Mouse (Mus musculus) lung, embryonic 15.5 days (tissue): ENCODE results near the gene Snap25. TPM values are rescaled to one million over a fixed set of nuclear protein-coding genes. Genes with fewer than 3 reads are reported as not detected.

Experiments used
- ATAC-seq: fragments of 200-750 bp; cut with Nextera tagmentation; 2 replicates; pipeline ENCODE4 v1.8.0; 2017; ENCODE audit warnings: moderate number of reproducible peaks, borderline replicate concordance; ENCODE audit not compliant: low FRiP score, low TSS enrichment; ENCODE audit errors: extremely low read depth
- H3K27ac ChIP-seq: fragments of 300-500 bp; sonication (generic); 2 replicates; pipeline ENCODE4 v1.5.1; 2015; ENCODE audit warnings: moderate library complexity, mild to moderate bottlenecking, inconsistent platforms
- H3K27me3 ChIP-seq: fragments of 300-500 bp; sonication (generic); 2 replicates; pipeline ENCODE4 v1.6.1; 2015; ENCODE audit warnings: inconsistent platforms
- H3K36me3 ChIP-seq: fragments of 300-500 bp; sonication (generic); 2 replicates; pipeline ENCODE4 v1.6.1; 2015; ENCODE audit warnings: inconsistent platforms
- H3K4me1 ChIP-seq: fragments of 300-500 bp; sonication (generic); 2 replicates; pipeline ENCODE4 v1.6.1; 2015; ENCODE audit warnings: inconsistent platforms
- H3K4me2 ChIP-seq: fragments of 300-500 bp; sonication (generic); 2 replicates; pipeline ENCODE4 v1.6.1; 2015; ENCODE audit warnings: inconsistent platforms, mild to moderate bottlenecking, moderate library complexity
- H3K4me3 ChIP-seq: fragments of 300-500 bp; sonication (generic); 2 replicates; pipeline ENCODE4 v1.5.1; 2015; ENCODE audit warnings: mild to moderate bottlenecking, inconsistent platforms
- H3K9ac ChIP-seq: fragments of 300-500 bp; sonication (generic); 2 replicates; pipeline ENCODE4 v1.6.1; 2015; ENCODE audit warnings: inconsistent platforms
- H3K9me3 ChIP-seq: fragments of 300-500 bp; sonication (generic); 2 replicates; pipeline ENCODE4 v1.6.1; 2016; ENCODE audit warnings: inconsistent platforms
- WGBS: fragments of 180-500 bp; shearing (Covaris S2); methylation state at CpG from one replicate; pipeline ENCODE4 v1.1.7; 2015; 5-methylcytosine and 5-hydroxymethylcytosine counted together
- polyA plus RNA-seq: library from polyadenylated mRNA; unstranded; fragments of >200 nt; fragmentation: Nextera tagmentation; extraction: Ambion mirVana; gene quantifications from 2 replicates; pipeline ENCODE4 v1.2.1, GENCODE M21; 2015

The Snap25 gene
- polyA plus RNA-seq, 1 experiment from 2014 or later = 1.6 TPM

DNA sequence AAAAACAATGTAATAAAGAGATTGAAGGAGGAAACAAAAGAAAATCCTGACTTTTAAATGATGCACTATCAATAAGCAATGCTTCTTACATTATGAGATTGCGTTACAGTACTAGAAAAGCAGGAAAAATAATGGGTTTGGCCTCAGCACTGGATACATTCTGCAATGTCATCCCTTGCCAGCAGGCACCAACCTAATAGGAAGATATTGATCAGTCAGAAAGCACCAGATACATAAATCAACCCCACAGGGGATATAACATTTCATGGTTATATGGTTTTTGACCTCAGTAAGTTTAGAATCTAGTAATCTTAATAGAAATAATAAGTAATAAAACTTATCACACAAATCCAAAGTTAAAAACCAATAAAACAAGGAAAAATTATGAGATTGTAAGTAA lies 3.1 kb downstream of the Snap25 start:
- no peak overlapping the region for H3K4me3 ChIP-seq
- peaks cover 8% of the 10 kb centered on the region for H3K4me1 ChIP-seq
- H3K4me2 ChIP-seq = no peak overlapping the region
- H3K36me3 ChIP-seq = no peaks in the 10 kb centered on the region
- H3K9me3 ChIP-seq = no peaks in the 10 kb centered on the region
- peaks cover 22% of the 10 kb centered on the region for H3K27me3 ChIP-seq
- WGBS = 82% methylated on average over 1 of the region's 1 CpGs
- H3K9ac ChIP-seq = no peak overlapping the region
- H3K27ac ChIP-seq = no peak overlapping the region
- ATAC-seq = no peak

DNA sequence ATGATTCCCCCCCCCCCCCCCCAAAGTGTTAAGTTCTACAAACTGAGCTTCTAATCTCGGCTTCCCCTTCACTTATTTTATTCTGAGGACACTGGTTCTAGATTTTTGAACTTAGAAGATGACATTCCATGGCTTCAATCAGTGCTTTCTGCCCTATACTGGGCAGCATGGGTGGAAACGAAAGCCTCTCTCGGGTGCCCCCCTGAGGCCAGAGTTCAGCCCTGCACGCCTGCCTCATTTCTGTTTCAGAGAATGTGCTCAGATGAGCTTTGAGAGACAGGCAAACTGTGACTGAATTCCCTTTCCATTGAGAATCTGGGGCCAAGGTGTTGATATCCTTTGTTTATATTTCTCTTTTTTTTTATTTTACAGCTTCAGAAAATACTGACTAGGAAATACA lies 7.0 kb downstream of the Snap25 start:
- no peaks in the 10 kb centered on the region for H3K27me3 ChIP-seq
- WGBS = 20% methylated on average over 4 of the region's 4 CpGs
- no peaks in the 10 kb centered on the region for H3K36me3 ChIP-seq
- no peaks in the 10 kb centered on the region for H3K4me1 ChIP-seq
- H3K27ac ChIP-seq = no peak overlapping the region
- ATAC-seq = no peak
- H3K9ac ChIP-seq = no peak overlapping the region
- no peak overlapping the region for H3K4me3 ChIP-seq
- no peaks in the 10 kb centered on the region for H3K9me3 ChIP-seq
- H3K4me2 ChIP-seq = no peak overlapping the region

DNA sequence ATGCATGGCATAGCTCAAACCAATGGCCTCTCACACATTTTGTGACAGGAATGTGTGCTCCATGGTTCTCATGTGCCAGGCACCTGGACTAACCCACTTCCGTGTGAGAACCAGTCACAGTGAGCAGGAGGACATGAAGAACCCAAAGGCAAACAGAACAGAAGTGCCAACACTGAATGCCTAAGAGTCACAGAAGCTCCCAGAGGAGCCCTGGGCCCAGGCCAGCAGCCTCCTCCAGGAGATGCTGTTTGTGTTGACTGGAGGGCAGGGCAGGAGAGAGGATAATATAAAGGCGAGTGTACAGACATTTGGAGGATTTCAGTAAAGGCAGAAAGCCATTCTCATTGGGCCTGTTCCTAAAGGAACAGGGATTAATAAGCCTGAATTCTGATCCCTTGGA lies 25.0 kb downstream of the Snap25 start:
- 69% methylated on average over 2 of the region's 2 CpGs for WGBS
- H3K27me3 ChIP-seq = no peaks in the 10 kb centered on the region
- no peak overlapping the region for H3K4me2 ChIP-seq
- H3K36me3 ChIP-seq = no peaks in the 10 kb centered on the region
- H3K9me3 ChIP-seq = no peaks in the 10 kb centered on the region
- H3K27ac ChIP-seq = no peak overlapping the region
- no peak for ATAC-seq
- no peak overlapping the region for H3K9ac ChIP-seq
- no peak overlapping the region for H3K4me3 ChIP-seq
- no peaks in the 10 kb centered on the region for H3K4me1 ChIP-seq

DNA sequence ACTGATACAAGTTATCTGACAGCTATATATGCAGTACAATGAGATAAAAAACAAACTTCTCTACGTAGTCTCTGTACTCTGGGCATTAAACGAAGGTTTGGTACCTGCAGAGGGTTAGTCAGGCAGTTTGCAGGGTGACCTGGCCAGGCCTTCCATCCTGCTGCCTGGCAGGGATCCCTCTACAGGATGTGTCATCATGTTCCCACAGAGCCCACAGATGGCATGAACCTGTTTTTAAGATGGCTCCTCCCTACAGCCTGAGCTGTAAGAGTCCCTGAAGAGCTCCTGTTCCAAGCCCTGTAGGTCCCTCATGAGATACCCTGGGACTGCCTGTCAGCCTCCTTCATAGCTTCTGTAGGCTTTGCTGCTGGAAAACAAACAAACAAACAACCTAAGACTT lies 29.0 kb downstream of the Snap25 start:
- Histone ChIP-seq H3K4me2 (no peak overlapping the region), H3K4me3 (no peak overlapping the region), H3K4me1 (no peaks in the 10 kb centered on the region), H3K9me3 (no peaks in the 10 kb centered on the region), H3K27me3 (no peaks in the 10 kb centered on the region), H3K36me3 (no peaks in the 10 kb centered on the region), H3K9ac (no peak overlapping the region), H3K27ac (no peak overlapping the region)
- ATAC-seq = no peak; the same call in 1 of the 2 replicates
- WGBS = 67% methylated on average over 2 of the region's 2 CpGs

DNA sequence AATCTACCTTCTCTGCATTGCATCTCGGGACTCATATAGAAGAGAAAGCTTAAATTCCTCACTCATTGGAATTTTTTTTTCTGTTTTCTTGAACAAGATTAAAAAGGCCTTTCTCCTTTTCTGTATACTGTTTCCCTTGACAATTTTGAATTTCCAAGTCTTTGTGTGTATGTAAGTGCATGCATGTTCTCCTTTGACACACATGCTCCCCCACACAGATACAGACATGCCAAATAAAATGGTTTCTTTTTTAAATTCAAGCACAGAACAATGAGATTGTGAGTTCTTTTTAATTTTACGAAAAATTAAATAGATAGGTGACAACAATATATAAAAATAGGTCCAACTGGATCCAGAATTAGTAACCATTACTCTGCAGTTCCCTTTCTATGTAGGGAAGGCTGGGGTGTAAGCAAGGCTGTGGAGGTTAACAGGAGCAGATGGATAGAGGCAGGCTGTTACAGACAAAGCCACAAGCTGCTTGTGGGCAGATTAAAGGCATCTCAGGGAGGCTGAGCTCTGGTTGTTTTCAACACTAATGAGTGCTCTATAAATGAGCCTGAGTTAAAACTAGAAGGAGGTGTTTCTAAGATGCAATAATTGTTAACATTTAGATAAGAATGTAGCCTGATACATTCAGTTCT lies 31.6 kb downstream of the Snap25 start:
- H3K9ac ChIP-seq = no peak overlapping the region

DNA sequence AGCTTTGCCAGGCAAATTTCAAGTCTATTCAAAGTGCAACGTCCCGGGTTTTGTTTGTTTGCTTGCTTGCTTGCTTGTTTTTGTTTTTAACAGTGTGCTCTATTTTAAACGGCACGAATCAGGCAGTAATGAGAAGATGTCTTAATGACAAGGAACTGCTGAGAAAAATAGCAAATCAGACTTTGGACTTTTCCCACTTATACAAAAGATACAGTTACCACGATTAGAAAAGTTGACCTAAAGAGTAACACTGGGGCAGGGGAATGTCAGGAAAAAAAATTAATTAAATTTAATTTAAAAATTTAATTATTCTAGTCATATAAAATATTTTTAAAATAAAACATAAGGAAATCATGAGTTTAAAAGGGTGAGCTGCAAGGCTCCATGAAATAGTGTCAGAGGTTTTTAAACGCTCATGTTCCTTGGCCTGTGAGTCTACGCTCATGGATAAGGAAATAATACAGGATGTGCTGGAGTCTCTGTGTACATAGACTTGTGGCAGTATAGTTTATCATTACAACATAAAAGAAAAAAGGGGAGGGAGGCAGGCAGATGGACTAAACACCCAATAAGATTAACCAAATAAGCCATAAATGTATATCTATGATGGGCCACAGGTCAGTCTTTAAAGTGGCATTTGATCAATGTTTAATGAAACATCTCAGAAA lies 32.2 kb downstream of the Snap25 start:
- H3K27me3 ChIP-seq = no peaks in the 10 kb centered on the region
- H3K4me3 ChIP-seq = no peak overlapping the region
- no peak overlapping the region for H3K27ac ChIP-seq
- no peaks in the 10 kb centered on the region for H3K36me3 ChIP-seq
- no peaks in the 10 kb centered on the region for H3K4me1 ChIP-seq
- no peak overlapping the region for H3K4me2 ChIP-seq
- WGBS = 35% methylated on average over 7 of the region's 7 CpGs
- ATAC-seq = no peak
- no peak overlapping the region for H3K9ac ChIP-seq
- H3K9me3 ChIP-seq = no peaks in the 10 kb centered on the region

More for the DNA sequence above, 31.6 kb downstream of the Snap25 start:
- ATAC-seq = no peak
- H3K36me3 ChIP-seq = no peaks in the 10 kb centered on the region
- no peaks in the 10 kb centered on the region for H3K27me3 ChIP-seq
- no peak overlapping the region for H3K4me2 ChIP-seq
- no peaks in the 10 kb centered on the region for H3K9me3 ChIP-seq
- no peak overlapping the region for H3K27ac ChIP-seq
- no peak overlapping the region for H3K4me3 ChIP-seq
- 81% methylated on average over 2 of the region's 2 CpGs for WGBS
- H3K4me1 ChIP-seq = no peaks in the 10 kb centered on the region

DNA sequence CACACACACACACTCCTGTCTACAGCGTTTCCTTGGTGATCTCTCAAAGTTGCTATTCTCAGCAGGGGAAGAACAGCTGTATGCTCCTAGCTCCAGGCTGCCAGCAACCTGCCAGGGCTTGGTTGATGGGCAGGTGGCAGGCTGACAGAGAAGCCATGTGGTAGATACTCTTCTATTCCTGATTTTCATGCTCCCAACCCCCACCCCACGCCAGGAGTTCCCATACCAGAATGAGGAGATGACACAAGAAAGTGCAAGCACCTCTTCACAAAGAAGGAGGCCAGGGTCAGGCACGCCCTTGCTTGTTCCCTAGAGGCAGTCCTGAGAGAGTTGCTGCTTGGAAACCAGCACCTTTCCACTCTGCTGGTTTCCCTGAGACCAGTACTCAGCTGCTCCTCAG lies 40.4 kb downstream of the Snap25 start:
- no peak overlapping the region for H3K4me2 ChIP-seq
- no peaks in the 10 kb centered on the region for H3K27me3 ChIP-seq
- no peak overlapping the region for H3K27ac ChIP-seq
- H3K36me3 ChIP-seq = no peaks in the 10 kb centered on the region
- no peaks in the 10 kb centered on the region for H3K4me1 ChIP-seq
- H3K9me3 ChIP-seq = no peaks in the 10 kb centered on the region
- no peak overlapping the region for H3K9ac ChIP-seq
- ATAC-seq = no peak
- no peak overlapping the region for H3K4me3 ChIP-seq
- 33% methylated on average over 3 of the region's 3 CpGs for WGBS

DNA sequence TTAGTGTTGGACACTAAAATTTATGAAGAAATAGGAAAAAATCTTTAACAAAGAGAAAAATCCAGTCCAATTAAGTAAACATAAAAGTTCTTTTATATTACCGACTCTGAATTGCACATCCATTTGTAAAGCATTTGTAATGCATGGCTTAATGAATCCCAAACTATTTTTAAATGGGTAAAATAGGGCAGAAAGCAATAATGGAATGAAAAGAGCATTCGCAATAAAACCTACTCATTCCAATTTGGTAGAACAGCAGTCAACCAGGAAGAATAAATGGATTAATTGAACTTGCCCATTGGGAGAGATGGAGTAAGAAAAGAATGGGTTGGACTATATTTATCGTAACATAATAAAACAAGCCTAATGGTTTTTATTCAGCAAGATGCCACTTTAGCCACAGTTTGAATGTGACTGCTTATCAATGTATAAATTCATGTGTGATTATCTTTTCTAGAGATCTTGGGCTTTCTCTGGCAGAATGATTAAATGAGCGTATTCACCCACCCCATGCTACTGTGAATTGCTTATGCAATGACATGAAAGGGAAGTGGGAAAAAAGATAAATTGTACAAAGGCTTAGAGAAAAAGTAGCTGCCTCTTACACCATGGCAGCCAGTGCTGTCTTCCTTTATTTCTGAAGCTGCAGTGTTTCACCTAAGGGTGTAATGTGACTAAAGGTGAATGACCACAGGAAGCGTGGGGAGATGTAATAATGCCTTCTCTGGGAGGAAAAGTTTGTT lies 45.7 kb downstream of the Snap25 start:
- Histone ChIP-seq H3K9me3 (no peaks in the 10 kb centered on the region), H3K4me2 (no peak overlapping the region), H3K27ac (no peak overlapping the region), H3K4me1 (no peaks in the 10 kb centered on the region), H3K27me3 (no peaks in the 10 kb centered on the region), H3K36me3 (no peaks in the 10 kb centered on the region), H3K9ac (no peak overlapping the region), H3K4me3 (no peak overlapping the region)
- no peak for ATAC-seq
- 81% methylated on average over 5 of the region's 5 CpGs for WGBS

DNA sequence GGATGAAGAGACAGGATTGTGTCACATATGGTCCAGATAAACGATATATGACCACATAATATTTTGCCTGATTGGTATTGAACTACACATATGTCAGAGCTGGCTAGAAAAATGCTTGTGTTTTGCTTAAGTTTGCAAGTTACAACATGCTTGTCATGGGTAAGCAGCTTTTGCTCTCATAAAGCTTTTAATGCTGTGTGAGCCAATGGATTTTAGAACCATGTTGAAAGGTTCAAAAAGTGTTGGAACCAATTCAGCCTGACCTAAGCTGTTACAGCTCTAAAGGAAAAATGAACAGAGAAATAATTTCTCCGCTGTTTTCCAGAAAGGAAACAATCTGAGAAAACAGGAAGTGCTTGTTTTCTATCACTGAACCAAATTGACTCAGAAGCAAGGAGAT lies 64.9 kb downstream of the Snap25 start:
- Histone ChIP-seq H3K4me2 (no peak overlapping the region), H3K4me1 (no peaks in the 10 kb centered on the region), H3K4me3 (no peak overlapping the region), H3K27me3 (no peaks in the 10 kb centered on the region), H3K27ac (no peak overlapping the region), H3K36me3 (no peaks in the 10 kb centered on the region), H3K9me3 (no peaks in the 10 kb centered on the region), H3K9ac (no peak overlapping the region)
- WGBS = 64% methylated on average over 2 of the region's 2 CpGs
- ATAC-seq = no peak

DNA sequence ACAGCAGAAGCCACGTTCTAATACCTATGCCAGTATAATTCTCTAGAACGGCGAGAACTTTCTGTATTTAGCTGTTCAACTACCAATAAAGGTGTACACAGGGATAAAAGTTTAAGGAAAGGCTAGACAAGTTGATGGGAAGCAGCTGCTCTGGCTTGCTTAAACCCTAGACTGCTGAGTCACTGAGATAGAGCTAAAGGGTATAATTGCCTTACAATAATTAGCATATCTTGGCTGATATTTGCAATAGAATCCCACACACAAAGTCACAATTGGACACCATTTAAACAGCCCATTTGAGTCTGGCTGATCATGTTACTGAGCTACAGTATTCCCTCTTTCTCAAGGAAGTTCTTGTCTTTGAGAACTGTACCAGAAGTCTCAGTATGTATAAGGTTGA lies 65.4 kb downstream of the Snap25 start:
- ATAC-seq = no peak
- Histone ChIP-seq H3K36me3 (no peaks in the 10 kb centered on the region), H3K4me1 (no peaks in the 10 kb centered on the region), H3K4me2 (no peak overlapping the region), H3K27ac (no peak overlapping the region), H3K4me3 (no peak overlapping the region), H3K9me3 (no peaks in the 10 kb centered on the region), H3K9ac (no peak overlapping the region), H3K27me3 (no peaks in the 10 kb centered on the region)
- WGBS = 83% methylated on average over 3 of the region's 3 CpGs

DNA sequence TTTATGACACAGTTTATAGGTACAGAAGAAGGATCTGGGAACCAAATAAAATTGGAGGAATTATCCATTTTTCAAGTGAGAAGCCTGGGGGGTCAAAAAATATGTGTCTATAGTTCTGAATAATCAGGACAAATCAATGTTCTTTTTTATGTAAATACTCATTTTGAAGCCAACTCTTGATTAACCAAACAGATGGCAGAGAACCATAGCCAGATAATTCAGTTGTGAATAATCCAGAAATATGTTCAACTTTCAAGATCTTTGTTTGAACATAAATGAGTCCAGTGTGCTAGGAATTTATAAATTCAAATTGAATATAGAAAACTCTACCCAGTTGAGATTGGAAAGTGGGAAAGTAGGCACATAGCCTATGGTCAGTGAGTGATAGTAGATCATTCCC lies 67.0 kb downstream of the Snap25 start:
- H3K9me3 ChIP-seq = no peaks in the 10 kb centered on the region
- H3K4me1 ChIP-seq = no peaks in the 10 kb centered on the region
- no peak overlapping the region for H3K9ac ChIP-seq

DNA sequence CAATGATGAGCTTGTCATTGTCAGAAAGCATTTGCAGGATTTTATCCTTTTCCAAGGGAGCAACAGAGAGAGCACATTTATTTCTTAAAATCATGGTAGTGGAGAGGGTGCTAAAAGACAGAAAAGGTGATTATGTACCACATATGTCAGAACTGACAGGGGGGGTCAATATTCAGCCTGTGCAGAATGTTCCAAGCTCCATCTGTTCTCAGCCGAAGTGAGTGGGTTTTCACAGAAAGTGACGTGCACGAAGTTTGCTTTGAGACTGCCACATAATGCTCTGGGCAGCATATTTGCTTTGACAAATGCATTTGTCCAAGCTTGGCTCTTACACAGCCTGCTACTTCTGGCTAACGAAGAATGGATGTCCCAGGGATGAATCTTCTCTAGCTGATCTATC lies 71.1 kb downstream of the Snap25 start:
- H3K4me2 ChIP-seq = no peak overlapping the region
- H3K27ac ChIP-seq = no peak overlapping the region
- H3K36me3 ChIP-seq = no peaks in the 10 kb centered on the region
- H3K9me3 ChIP-seq = no peaks in the 10 kb centered on the region
- no peaks in the 10 kb centered on the region for H3K4me1 ChIP-seq
- no peak overlapping the region for H3K9ac ChIP-seq
- WGBS = 65% methylated on average over 4 of the region's 4 CpGs
- H3K4me3 ChIP-seq = no peak overlapping the region
- no peaks in the 10 kb centered on the region for H3K27me3 ChIP-seq
- ATAC-seq = no peak

More for the DNA sequence above, 67.0 kb downstream of the Snap25 start:
- no peak for ATAC-seq
- no peaks in the 10 kb centered on the region for H3K36me3 ChIP-seq
- H3K27ac ChIP-seq = no peak overlapping the region
- no peaks in the 10 kb centered on the region for H3K27me3 ChIP-seq
- no peak overlapping the region for H3K4me3 ChIP-seq
- H3K4me2 ChIP-seq = no peak overlapping the region
